Mouse (Mus musculus): ENCODE data around the gene Etl4.

DNA sequence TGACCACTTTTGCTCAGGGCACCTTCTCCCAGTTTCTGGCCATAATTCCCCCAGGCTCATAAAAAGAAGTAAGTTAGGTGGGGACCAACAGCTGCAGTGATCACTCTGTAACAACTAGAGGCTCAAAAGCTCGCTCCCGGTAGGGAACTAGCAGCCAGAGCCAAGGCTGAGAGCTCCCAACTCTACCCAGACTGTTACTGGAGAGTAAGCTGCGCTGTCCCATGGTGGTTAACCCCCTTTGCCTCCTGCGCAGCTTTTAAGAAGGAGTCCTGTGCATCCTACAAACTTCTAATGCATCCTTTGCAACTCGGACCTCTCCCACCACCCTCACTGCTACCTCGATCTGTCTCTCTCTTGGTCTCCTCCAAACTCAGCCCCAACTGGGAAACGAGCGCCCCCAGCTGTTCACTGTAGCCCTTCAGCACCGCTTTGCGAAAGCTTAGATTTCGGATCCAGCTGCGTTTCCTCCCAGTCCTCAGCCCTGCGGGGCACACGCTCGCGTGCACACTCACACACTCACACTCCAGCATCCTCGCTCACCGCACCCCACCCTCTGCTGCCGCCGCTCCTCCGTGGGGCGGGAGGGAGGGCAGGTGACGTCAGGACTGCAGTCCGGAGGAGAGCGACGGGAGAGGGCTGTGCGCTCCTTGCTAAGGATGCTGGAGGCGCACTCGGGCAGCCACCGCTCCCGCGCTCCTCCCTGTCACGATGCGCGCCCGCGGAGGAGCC lies at the start of gene Etl4:
- no peak for TF ChIP-seq MAFK (IDR thresholded peaks at IDR 0.05; ENCODE audit: insufficient read depth, low read depth, low read length)
- TF ChIP-seq ZNF384 (IDR thresholded peaks at IDR 0.05; ENCODE audit: low read depth, low read length), result no peak
- peak; percentile 15; the same call in 1 of the 2 replicates for TF ChIP-seq ZC3H11A (IDR thresholded peaks at IDR 0.05; ENCODE audit: borderline replicate concordance, low read depth, low read length)
- peak; percentile 34; the same call in 1 of the 2 replicates for TF ChIP-seq HCFC1 (IDR thresholded peaks at IDR 0.05; ENCODE audit: borderline replicate concordance, insufficient read depth, low read length)
- no peak for TF ChIP-seq CHD2 (IDR thresholded peaks at IDR 0.05; ENCODE audit: low read depth, low read length)

Data from ES-E14 (cell line).